Mouse (Mus musculus) cerebellum, adult 11-12 months (tissue): ENCODE measurements around the gene Fignl1.

Experiments used
- DNase-seq: peaks from one replicate; pipeline ENCODE4 v3.0.0; 2022

Fignl1 gene

DNA sequence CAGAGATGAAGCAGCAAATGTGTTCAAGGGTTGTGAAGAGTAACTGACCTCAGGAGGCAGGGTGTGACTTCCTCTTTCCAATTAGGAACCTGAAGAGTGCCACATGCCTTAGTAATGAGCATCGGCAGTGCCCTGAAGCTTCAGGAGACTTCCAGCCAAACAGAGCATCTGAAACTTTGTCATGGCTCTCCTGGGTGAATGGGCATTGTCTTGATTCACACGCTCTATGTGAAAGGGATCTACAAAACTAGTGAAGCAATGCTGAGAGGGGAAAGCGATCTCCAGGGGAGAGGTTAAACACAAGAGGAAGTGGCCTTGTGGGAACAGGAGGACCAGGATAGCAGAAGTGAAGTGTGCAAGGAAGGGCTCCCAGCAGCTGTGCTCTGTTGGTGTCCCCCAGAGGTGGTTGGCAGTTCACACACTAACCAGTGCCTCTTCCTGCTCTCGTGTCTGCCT lies 45.5 kb downstream of the Fignl1 start:
- DNase-seq: no peak

DNA sequence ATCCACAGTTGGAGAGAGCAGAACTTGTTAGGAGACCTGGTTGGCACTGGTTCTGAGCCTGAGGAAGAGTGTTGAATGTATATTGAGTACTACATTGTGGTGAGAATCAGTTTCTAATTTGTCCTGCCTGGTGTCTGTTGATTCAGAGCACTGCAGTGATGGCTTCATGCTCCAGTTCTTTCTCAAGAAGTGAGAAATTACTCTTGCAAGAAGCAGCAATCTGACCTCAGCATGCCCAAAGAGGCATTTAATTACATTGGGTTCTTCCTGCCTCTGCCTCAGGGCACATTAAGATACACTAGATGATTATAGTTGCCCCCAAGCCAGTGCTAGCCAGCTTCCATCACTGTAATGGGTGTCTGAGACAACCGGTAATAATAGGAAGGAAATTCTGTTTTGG lies 49.9 kb downstream of the Fignl1 start:
- no peak for DNase-seq

DNA sequence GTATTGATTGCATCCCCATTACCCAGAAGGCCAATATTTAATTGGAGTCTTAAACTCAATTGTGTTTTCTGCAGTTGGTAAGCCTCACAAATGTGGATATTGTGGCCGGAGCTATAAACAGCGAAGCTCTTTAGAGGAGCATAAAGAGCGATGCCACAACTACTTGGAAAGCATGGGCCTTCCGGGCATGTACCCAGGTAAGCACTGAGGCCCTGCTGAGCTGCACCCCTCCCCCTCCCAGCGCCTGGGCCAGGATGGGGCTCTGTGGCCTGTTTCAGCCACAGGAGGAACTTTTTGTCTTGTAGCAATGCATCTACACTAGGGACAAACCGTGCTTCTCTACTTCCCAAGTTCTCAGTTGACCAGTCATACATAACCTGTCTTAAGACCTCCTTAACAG lies 50.6 kb downstream of the Fignl1 start:
- DNase-seq: no peak

DNA sequence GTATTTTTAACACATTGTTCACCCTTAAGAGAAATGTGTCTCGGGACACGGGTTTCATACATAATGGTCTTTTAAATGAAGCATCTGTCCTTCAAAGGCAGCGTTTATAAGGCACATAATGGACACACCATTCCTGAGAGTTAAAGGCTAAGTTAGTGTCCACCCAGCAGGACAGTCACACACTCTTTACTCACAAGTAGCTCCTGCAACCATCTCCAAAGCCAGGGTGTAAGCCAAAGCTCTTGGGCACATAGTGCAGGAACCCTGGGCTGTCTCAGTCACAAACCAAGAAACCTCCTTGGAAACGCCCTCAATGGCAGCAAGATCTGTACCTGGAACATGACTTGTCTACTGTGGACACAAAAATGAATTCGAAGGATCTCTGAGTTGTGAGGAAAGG lies 55.9 kb downstream of the Fignl1 start:
- DNase-seq: no peak

DNA sequence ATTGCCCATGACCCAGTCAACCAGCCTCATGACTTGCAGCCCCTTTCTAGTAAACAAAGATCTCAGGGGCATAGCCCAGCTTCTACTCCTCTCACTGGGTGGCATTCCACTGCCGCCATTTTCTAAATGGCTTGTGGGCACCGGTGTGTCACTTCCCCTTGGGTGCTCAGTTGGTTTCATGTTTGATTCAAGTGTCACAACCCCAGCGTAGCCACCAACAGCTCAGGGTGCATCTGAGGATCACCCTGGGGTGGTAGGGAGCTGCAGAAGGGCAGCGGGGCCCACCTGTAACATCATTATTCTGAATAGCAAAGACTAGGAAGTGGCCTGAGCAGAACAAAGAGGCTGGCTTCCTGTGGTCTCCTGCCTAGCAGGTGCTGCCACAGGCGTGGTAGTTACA lies 57.7 kb downstream of the Fignl1 start:
- DNase-seq: no peak

DNA sequence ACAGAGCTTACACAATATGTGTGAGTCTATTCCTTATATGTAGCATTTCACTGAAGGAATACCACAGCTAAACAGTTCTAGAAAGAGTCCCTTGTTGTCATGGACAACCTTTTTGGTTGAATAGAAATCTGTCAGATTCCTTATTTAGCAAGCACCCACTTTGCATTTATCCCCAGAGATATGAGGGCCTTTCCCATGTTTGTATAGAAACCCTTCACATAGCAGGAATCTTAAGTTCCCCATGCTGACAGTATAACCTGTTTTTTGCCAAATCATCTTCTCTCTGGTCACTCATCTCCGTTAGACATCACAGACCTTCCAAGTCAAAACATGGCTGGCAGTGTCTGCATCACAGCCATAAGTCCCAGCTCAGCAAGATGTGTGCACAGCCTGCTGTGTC lies 64.5 kb downstream of the Fignl1 start:
- no peak for DNase-seq

DNA sequence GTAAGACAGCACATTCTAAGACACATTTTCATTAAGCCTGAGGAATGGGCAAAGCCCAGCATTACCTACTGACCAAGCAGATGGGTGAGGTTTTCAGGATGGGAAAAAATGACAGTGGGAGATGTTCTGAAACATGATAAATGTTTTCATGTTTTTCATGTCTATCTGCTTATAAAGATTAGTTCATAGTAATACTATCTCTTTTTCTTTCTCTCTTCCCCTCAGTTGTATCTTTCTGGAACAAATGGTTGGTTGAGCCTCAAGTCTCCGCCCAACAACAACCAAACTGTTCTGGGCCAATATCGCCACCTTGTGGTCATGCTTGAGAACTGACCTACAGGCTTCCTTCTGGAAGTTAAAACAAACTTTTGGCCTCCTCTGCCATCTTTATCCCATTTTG lies 66.1 kb downstream of the Fignl1 start:
- DNase-seq: no peak

DNA sequence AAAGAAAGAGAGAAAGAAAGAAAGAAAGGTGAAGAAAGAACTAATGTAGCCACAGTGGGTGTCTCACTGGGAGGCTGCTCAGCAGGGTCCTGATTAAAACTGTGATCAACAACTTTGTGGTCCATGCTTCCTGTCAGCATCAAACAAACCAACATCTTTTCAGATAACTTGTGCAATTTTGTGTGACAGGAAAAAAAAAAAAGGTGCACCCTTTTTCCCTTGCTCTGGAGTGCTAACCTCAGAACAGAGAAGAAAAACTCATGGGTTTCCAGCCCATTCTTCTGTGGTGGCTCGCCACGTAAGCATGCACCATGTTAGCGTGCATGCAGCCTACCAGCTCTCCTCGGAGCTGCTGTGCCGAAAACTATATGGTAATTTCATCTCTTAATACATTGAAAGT lies 67.2 kb downstream of the Fignl1 start:
- DNase-seq: no peak

DNA sequence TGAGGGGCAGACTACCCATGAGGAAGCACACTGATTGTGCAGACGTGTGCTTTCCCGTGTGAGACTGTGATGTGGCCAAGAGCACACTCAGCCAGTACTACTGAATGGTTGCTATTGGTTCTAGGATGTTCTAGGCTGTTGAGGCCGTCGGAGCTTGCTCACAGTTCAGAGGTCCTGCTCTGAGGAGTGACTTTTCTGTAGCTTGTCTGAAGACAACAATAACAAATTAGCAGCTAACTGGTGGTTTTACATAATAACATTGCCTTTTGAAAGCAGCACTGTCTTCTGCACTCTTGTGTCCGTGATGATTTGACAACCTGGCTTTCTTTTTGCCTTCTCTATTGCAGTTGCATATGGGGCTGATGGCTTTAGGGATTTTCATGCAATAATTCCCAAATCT lies 68.2 kb downstream of the Fignl1 start:
- DNase-seq: no peak

DNA sequence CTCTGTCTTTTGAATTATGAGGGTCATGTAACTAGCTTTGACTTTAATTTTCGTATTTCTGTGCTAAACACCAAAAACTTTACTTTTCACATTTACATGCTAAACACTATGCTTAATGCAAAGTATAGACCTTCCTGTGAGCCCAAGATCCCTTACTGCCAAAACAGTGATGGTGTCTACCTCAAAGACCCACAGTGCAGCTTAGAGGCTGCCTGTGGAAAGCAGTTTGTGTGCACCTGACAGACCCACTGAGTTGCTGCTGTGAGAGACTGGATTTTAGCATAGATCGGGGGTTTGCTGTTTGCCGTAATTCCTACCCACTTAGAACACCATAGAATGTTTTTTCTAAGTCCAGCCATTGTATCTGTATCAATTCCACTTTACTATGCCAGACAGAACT lies 69.7 kb downstream of the Fignl1 start:
- no peak for DNase-seq

DNA sequence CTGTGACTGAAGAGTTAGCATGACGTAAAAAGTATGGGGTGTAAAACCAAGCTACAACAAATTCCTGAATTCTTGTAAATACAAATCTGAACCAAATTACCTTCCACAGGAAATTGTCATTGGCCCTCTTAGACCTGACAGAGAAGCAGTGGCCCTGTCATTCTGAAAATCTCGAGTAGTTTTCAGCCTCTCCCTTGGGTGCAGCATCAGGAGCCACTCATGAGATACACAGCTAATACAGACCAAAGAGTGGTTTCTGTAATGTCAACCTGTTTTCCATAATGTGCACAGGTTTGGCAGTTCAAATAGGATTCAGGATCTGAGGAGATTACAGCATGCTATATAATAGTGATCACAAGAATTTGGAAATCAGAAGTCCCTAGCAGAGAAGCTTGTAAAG lies 71.2 kb downstream of the Fignl1 start:
- DNase-seq: no peak
